ENCODE assay signal across 7 mouse cellular contexts in the genomic region with DNA sequence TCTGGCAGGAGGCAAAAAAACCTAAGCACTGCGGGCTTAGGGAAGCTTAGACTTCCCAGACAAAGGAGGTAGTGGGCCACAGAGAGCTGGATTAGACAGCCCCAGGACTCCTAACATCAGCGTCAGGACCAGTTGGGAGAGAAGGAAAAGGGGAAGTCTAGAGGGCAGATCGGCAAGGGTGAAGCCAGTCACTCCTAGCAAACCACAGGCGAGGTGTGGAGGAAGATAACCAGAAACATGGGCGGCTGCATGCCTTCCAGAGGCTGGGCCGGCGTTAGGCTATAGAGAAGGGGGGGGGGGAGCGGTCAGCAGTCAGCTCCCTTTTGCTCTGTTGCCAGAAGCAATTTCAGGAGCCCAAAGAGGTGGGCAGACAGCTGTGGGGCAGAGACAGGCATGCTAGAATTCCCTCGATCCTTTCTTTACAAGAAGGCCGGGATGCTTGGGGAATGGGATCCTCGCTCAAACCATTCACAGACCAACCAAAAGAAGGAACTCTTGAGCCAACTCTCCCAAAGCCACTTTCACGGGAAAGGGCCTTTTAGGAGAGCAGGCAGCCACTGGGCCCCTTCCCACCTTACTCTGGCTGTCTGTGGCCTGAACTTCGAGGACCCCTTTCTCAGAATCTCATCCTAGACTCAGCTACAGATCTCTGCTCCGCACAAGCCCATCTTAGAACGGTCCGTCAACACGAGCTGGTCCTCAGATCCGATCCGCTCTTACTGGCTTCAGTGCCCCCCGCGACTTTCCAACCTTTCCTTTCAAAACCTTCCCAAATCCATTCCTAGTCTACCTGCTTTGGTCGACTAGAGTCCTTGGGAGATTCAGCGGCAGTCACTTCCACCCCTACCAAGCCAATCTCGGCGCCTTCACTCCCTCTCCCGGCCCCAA. TPM values are rescaled to one million over a fixed set of nuclear protein-coding genes. Genes with fewer than 3 reads are reported as not detected.
DNase-seq lines count a peak whose midpoint lies in the region; ATAC-seq and TF ChIP-seq lines count a peak whose summit lies in the region.

No protein-coding gene starts in this region.

- WGBS in lung, postnatal 0 days: 1% methylated on average over 25 of the region's 26 CpGs
- WGBS in forebrain, embryonic 10.5 days: under 1% methylated on average over 26 of the region's 26 CpGs
- WGBS in intestine, postnatal 0 days: 2% methylated on average over 25 of the region's 26 CpGs

- peak overlapping the region; percentile 81 for H3K4me2 ChIP-seq in lung, postnatal 0 days (replicated peaks; ENCODE audit: low read depth, low read length)
- H3K4me2 ChIP-seq in intestine, postnatal 0 days (replicated peaks; ENCODE audit: low read depth): peak overlapping the region; percentile 89
- peak overlapping the region; percentile 97 for H3K4me2 ChIP-seq in myocyte (ENCODE audit: low read depth)

- H3K79me2 ChIP-seq in myocyte (ENCODE audit: control insufficient read depth, insufficient read depth): peaks cover 55% of the 10 kb centered on the region

- TF ChIP-seq CTCF in lung, postnatal 0 days (IDR thresholded peaks at IDR 0.05): no peak
- TF ChIP-seq CTCF in intestine, postnatal 0 days (IDR thresholded peaks at IDR 0.05; ENCODE audit: low read depth): no peak

- no peaks in the 10 kb centered on the region for H3K36me3 ChIP-seq in lung, postnatal 0 days (ENCODE audit: insufficient read depth, low read length)
- peaks cover 37% of the 10 kb centered on the region for H3K36me3 ChIP-seq in forebrain, embryonic 10.5 days (replicated peaks)
- peaks cover 3% of the 10 kb centered on the region; the same call in 1 of the 2 replicates for H3K36me3 ChIP-seq in intestine, postnatal 0 days (ENCODE audit: control insufficient read depth, insufficient read depth)
- no peaks in the 10 kb centered on the region for H3K36me3 ChIP-seq in myocyte (ENCODE audit: control insufficient read depth, insufficient read depth)

- peak overlapping the region; percentile 87 for H3K9ac ChIP-seq in lung, postnatal 0 days (replicated peaks; ENCODE audit: low read depth)
- H3K9ac ChIP-seq in intestine, postnatal 0 days (ENCODE audit: low read depth, low read length): peak overlapping the region; percentile 86

- H3ac ChIP-seq in myocyte (ENCODE audit: control insufficient read depth, insufficient read length): peak overlapping the region; percentile 45

- TF ChIP-seq EP300 in lung, postnatal 0 days (IDR thresholded peaks at IDR 0.05): no peak

- H3K27me3 ChIP-seq in lung, postnatal 0 days (replicated peaks; ENCODE audit: insufficient read depth, low read length): no peaks in the 10 kb centered on the region
- H3K27me3 ChIP-seq in forebrain, embryonic 10.5 days (ENCODE audit: poor library complexity, severe bottlenecking): no peaks in the 10 kb centered on the region
- H3K27me3 ChIP-seq in intestine, postnatal 0 days (replicated peaks; ENCODE audit: control insufficient read depth, insufficient read depth, low read length): no peaks in the 10 kb centered on the region
- H3K27me3 ChIP-seq in myocyte (ENCODE audit: control insufficient read depth, insufficient read depth, insufficient read length): no peaks in the 10 kb centered on the region

- no peaks in the 10 kb centered on the region for H3K9me3 ChIP-seq in lung, postnatal 0 days (ENCODE audit: low read length)
- no peaks in the 10 kb centered on the region for H3K9me3 ChIP-seq in forebrain, embryonic 10.5 days
- H3K9me3 ChIP-seq in intestine, postnatal 0 days (ENCODE audit: control insufficient read depth): no peaks in the 10 kb centered on the region

- ATAC-seq in lung, postnatal 0 days: peak; percentile 60
- no peak for ATAC-seq in intestine, postnatal 0 days

- TF ChIP-seq POLR2A in myocyte (IDR thresholded peaks at IDR 0.05; ENCODE audit: insufficient read length, low read depth): no peak

- H3K4me1 ChIP-seq in lung, postnatal 0 days (ENCODE audit: insufficient read depth, low read depth, low read length): peaks cover 14% of the 10 kb centered on the region; the same call in 1 of the 2 replicates
- peaks cover 63% of the 10 kb centered on the region for H3K4me1 ChIP-seq in forebrain, embryonic 10.5 days
- peaks cover 5% of the 10 kb centered on the region; the same call in 1 of the 2 replicates for H3K4me1 ChIP-seq in intestine, postnatal 0 days (replicated peaks; ENCODE audit: control insufficient read depth, insufficient read depth, low read length)

- peak overlapping the region; percentile 95 for H3K27ac ChIP-seq in lung, postnatal 0 days (ENCODE audit: low read length)
- peak overlapping the region; percentile 97 for H3K27ac ChIP-seq in forebrain, embryonic 10.5 days
- peak overlapping the region; percentile 88 for H3K27ac ChIP-seq in intestine, postnatal 0 days (ENCODE audit: low read depth, low read length)

- peak overlapping the region; percentile 92 for H3K4me3 ChIP-seq in lung, postnatal 0 days (ENCODE audit: low read depth, low read length)
- H3K4me3 ChIP-seq in forebrain, embryonic 10.5 days: peak overlapping the region; percentile 89
- peak overlapping the region; percentile 93 for H3K4me3 ChIP-seq in intestine, postnatal 0 days (ENCODE audit: low read depth, low read length)
- H3K4me3 ChIP-seq in myocyte: peak overlapping the region; percentile 91

- DNase-seq in lung, postnatal 0 days (ENCODE audit: low spot score): peak; percentile 68
- no peak for DNase-seq in lung, postnatal 10 days
- peak; percentile 13 for DNase-seq in adrenal gland, postnatal 25 days
- DNase-seq in forebrain, embryonic 10.5 days (ENCODE audit: extremely low spot score, low spot score): peak; percentile 47
- no peak for DNase-seq in layer of hippocampus, postnatal 14 days (ENCODE audit: low spot score in 2 of 2)

TF ChIP-seq in myocyte, 11 proteins besides CTCF, POLR2A, EP300 and RAD21:
- no peak for TF ChIP-seq E2F4 (IDR thresholded peaks at IDR 0.05; ENCODE audit: insufficient read depth)
- TF ChIP-seq MYOD1 (IDR thresholded peaks at IDR 0.05; ENCODE audit: control insufficient read depth in 1 of 3, insufficient read length in 2 of 3, low read depth in 2 of 3): peak in 1 of 3 experiments; percentile 1
- no peak for TF ChIP-seq POLR2AphosphoS2 (IDR thresholded peaks at IDR 0.05; ENCODE audit: insufficient read length, low read depth)
- no peak for TF ChIP-seq TCF3 (IDR thresholded peaks at IDR 0.05; ENCODE audit: insufficient read length, low read depth)
- TF ChIP-seq TCF12 (IDR thresholded peaks at IDR 0.05; ENCODE audit: insufficient read depth, poor library complexity, severe bottlenecking): no peak
- TF ChIP-seq USF1 (IDR thresholded peaks at IDR 0.05; ENCODE audit: low read depth): no peak

RNA-seq across cellular contexts. Expression of gene Vps37b, which starts 0.8 kb away (rescaled TPM):
- 28.5 and 31.0 TPM in 2 replicates for polyA plus RNA-seq in lung, postnatal 0 days (2015; fragmentation: Nextera tagmentation; extraction: Ambion mirVana)
- total RNA-seq in adrenal gland, postnatal 25 days (2021): 75.2 and 101 TPM in 2 replicates
- 50.8 and 51.2 TPM in 2 replicates for polyA plus RNA-seq in forebrain, embryonic 10.5 days (2016; fragmentation: Nextera tagmentation; extraction: Ambion mirVana)
- polyA plus RNA-seq in intestine, postnatal 0 days (2015; fragmentation: Nextera tagmentation; extraction: Ambion mirVana): 16.7 and 17.8 TPM in 2 replicates
- polyA plus RNA-seq in myocyte (2012; fragmentation: generic; extraction: Trizol): 18.7 TPM
- total RNA-seq in layer of hippocampus, postnatal 14 days (2021): 10 to 100 TPM; 35.9 to 41.0 TPM

RNA-seq across cellular contexts. Expression of gene Hip1r, which starts 57.9 kb away (rescaled TPM):
- polyA plus RNA-seq in lung, postnatal 0 days (2015; fragmentation: Nextera tagmentation; extraction: Ambion mirVana): 20.0 and 22.7 TPM in 2 replicates
- 17.9 and 18.3 TPM in 2 replicates for total RNA-seq in adrenal gland, postnatal 25 days (2021)
- polyA plus RNA-seq in forebrain, embryonic 10.5 days (2016; fragmentation: Nextera tagmentation; extraction: Ambion mirVana): 7.7 and 11.1 TPM in 2 replicates
- polyA plus RNA-seq in intestine, postnatal 0 days (2015; fragmentation: Nextera tagmentation; extraction: Ambion mirVana): 18.3 and 22.6 TPM in 2 replicates
- polyA plus RNA-seq in myocyte (2012; fragmentation: generic; extraction: Trizol): 10.5 TPM
- 10 to 100 TPM; 61.2 to 63.8 TPM for total RNA-seq in layer of hippocampus, postnatal 14 days (2021)

Comparison
In these comparisons a context has a peak if more than half of its experiments do, and no peak if none do; other contexts are left out.
1. DNase-seq: peak in lung, postnatal 0 days (single experiment), adrenal gland, postnatal 25 days (single experiment) and forebrain, embryonic 10.5 days (single experiment); none in lung, postnatal 10 days (single experiment) and layer of hippocampus, postnatal 14 days (0 of 2).
2. Peak in every context shown above with its lines, with median percentiles within 50 percentile points of each other: H3K27ac ChIP-seq, H3K4me2 ChIP-seq and H3K4me3 ChIP-seq.